Mouse (Mus musculus) ovary, postnatal 14 days (tissue): Measurements from ENCODE around the gene Gtf2f2.
"Not testable (repeated sequence)": the region's sequence is repeated elsewhere in the genome, so short reads cannot be mapped to it uniquely, and the experiment has no call there.

Experiments used
- DNase-seq: peaks from one replicate; pipeline ENCODE4 v3.0.0; 2022; ENCODE audit warnings: low spot score

Gtf2f2 gene

GRCm38 (mm10) chr14:75998082-75998481, 12.6 kb downstream of the Gtf2f2 start:
- DNase-seq, result no peak

GRCm38 (mm10) chr14:75992371-75992770, 18.3 kb downstream of the Gtf2f2 start:
- no peak for DNase-seq

GRCm38 (mm10) chr14:75990936-75991335, 19.7 kb downstream of the Gtf2f2 start:
- DNase-seq, result no peak

GRCm38 (mm10) chr14:75989168-75989567, 21.5 kb downstream of the Gtf2f2 start:
- no peak for DNase-seq

- DNase-seq, result no peak
Observed at GRCm38 (mm10) chr14:75986878-75987483, 23.7 kb downstream of the Gtf2f2 start.

GRCm38 (mm10) chr14:75985112-75985511, 25.6 kb downstream of the Gtf2f2 start:
- no peak for DNase-seq

- DNase-seq, result no peak
Observed at GRCm38 (mm10) chr14:75983891-75984290, 26.8 kb downstream of the Gtf2f2 start.

GRCm38 (mm10) chr14:75981231-75981630, 29.4 kb downstream of the Gtf2f2 start:
- no peak for DNase-seq

GRCm38 (mm10) chr14:75976107-75976506, 34.6 kb downstream of the Gtf2f2 start:
- no peak for DNase-seq

GRCm38 (mm10) chr14:75967291-75967690, 43.4 kb downstream of the Gtf2f2 start:
- no peak for DNase-seq

- no peak for DNase-seq
Observed at GRCm38 (mm10) chr14:75964433-75964832, 46.2 kb downstream of the Gtf2f2 start.

GRCm38 (mm10) chr14:75964000-75964399, 46.7 kb downstream of the Gtf2f2 start:
- DNase-seq, result no peak

GRCm38 (mm10) chr14:75963215-75963614, 47.5 kb downstream of the Gtf2f2 start:
- DNase-seq, result no peak

- DNase-seq, result no peak
Observed at GRCm38 (mm10) chr14:75962250-75962649, 48.4 kb downstream of the Gtf2f2 start.

GRCm38 (mm10) chr14:75954766-75955165, 55.9 kb downstream of the Gtf2f2 start, which contains the start of gene Kctd4:
Kctd4 (plus strand) TSS chr14:75955009.
- DNase-seq, result no peak

- DNase-seq, result no peak
Observed at GRCm38 (mm10) chr14:75953011-75953410, 57.7 kb downstream of the Gtf2f2 start.

GRCm38 (mm10) chr14:75947674-75948073, 63.0 kb downstream of the Gtf2f2 start:
- no peak for DNase-seq

GRCm38 (mm10) chr14:75942365-75942764, 68.3 kb downstream of the Gtf2f2 start:
- DNase-seq, result no peak

- DNase-seq, result no peak
Observed at GRCm38 (mm10) chr14:75941500-75941899, 69.2 kb downstream of the Gtf2f2 start.

- DNase-seq, result no peak
Observed at GRCm38 (mm10) chr14:75937714-75938113, 73.0 kb downstream of the Gtf2f2 start.

GRCm38 (mm10) chr14:75934359-75934758, 76.3 kb downstream of the Gtf2f2 start:
- no peak for DNase-seq

GRCm38 (mm10) chr14:75931266-75931665, 79.4 kb downstream of the Gtf2f2 start:
- no peak for DNase-seq

GRCm38 (mm10) chr14:75929713-75930112, 81.0 kb downstream of the Gtf2f2 start:
- DNase-seq, result not testable (repeated sequence)

GRCm38 (mm10) chr14:75923314-75924052, 87.2 kb downstream of the Gtf2f2 start:
- no peak for DNase-seq
